Mouse (Mus musculus) heart, embryonic 16.5 days (tissue): ENCODE data around the gene Lztr1. TPM values are rescaled to one million over a fixed set of nuclear protein-coding genes. Genes with fewer than 3 reads are reported as not detected.

ENCODE experiments used
- polyA plus RNA-seq: library from polyadenylated mRNA; unstranded; fragments of >200 nt; fragmentation: Nextera tagmentation; extraction: Ambion mirVana; gene quantifications from 2 replicates; pipeline ENCODE4 v1.2.1, GENCODE M21; 2015

Lztr1 gene
- polyA plus RNA-seq, 1 experiment from 2014 or later, result 59.2 TPM

Other genes starting within 250 kb of the Lztr1 start
- gene Tmem191c, start 232.6 kb upstream of the Lztr1 start, polyA plus RNA-seq, result 10.8 and 15.0 TPM in 2 replicates
- 0.66 and 0.67 TPM in 2 replicates for gene Serpind1, start 177.3 kb upstream of the Lztr1 start, polyA plus RNA-seq
- 11.6 and 12.9 TPM in 2 replicates for gene Snap29, start 102.7 kb upstream of the Lztr1 start, polyA plus RNA-seq
- gene Pi4ka, start 102.4 kb upstream of the Lztr1 start, polyA plus RNA-seq, result 30.8 and 31.7 TPM in 2 replicates
- gene Crkl, start 56.7 kb upstream of the Lztr1 start, polyA plus RNA-seq, result 43.2 and 52.2 TPM in 2 replicates
- gene Aifm3, start 19.1 kb upstream of the Lztr1 start, polyA plus RNA-seq, result 1.5 TPM in 2 replicates
- gene Thap7, start 22.4 kb downstream of the Lztr1 start, polyA plus RNA-seq, result 37.2 and 38.6 TPM in 2 replicates
- gene Lrrc74b, start 52.6 kb downstream of the Lztr1 start, polyA plus RNA-seq, result 0.58 and 0.60 TPM in 2 replicates
- gene P2rx6, start 53.2 kb downstream of the Lztr1 start, polyA plus RNA-seq, result 0.58 and 0.61 TPM in 2 replicates
- 10.5 and 12.3 TPM in 2 replicates for gene Slc7a4, start 74.5 kb downstream of the Lztr1 start, polyA plus RNA-seq
- 22.8 TPM in 2 replicates for gene Smpd4, start 110.7 kb downstream of the Lztr1 start, polyA plus RNA-seq
- 3.4 and 4.3 TPM in 2 replicates for gene Ccdc74a, start 137.8 kb downstream of the Lztr1 start, polyA plus RNA-seq
- gene Med15, start 224.2 kb downstream of the Lztr1 start, polyA plus RNA-seq, result 32.3 and 35.9 TPM in 2 replicates